Mouse (Mus musculus) testis, adult 2 months (tissue): ENCODE measurements around the gene Zfyve1.

Source experiments
- CTCF ChIP-seq: fragments of 200-500 bp; IDR thresholded peaks from 2 replicates; pipeline ENCODE4 v1.5.1; 2012; ENCODE audit warnings: low read depth, mild to moderate bottlenecking, inconsistent platforms, low read length, moderate library complexity; ENCODE audit not compliant: control insufficient read depth, insufficient read depth, insufficient replicate concordance
- POLR2A ChIP-seq: fragments of 200-500 bp; IDR thresholded peaks from 2 replicates; pipeline ENCODE4 v1.6.1; 2012; ENCODE audit warnings: low read depth, mild to moderate bottlenecking, inconsistent platforms, low read length, moderate library complexity; ENCODE audit not compliant: control insufficient read depth

GRCm38 (mm10) chr12:83596191-83596954 lies 649 bp downstream of the Zfyve1 start:
- no peak for TF ChIP-seq POLR2A
- TF ChIP-seq CTCF: no peak
